Mouse (Mus musculus) heart, embryonic 15.5 days (tissue): ENCODE measurements around the gene Gm17364. TPM values are rescaled to one million over a fixed set of nuclear protein-coding genes. Genes with fewer than 3 reads are reported as not detected.
"Not testable (repeated sequence)": the region's sequence is repeated elsewhere in the genome, so short reads cannot be mapped to it uniquely, and the experiment has no call there.

Experiments used
- ATAC-seq: fragments of 200-750 bp; cut with Nextera tagmentation; replicated peaks from 2 replicates; pipeline ENCODE4 v1.8.0; 2017; ENCODE audit warnings: low read depth, moderate TSS enrichment; ENCODE audit not compliant: insufficient number of reproducible peaks, insufficient read depth, low FRiP score
- H3K27ac ChIP-seq: fragments of 300-500 bp; sonication (generic); 2 replicates; pipeline ENCODE4 v1.5.1; 2015; ENCODE audit warnings: mild to moderate bottlenecking, inconsistent platforms
- H3K27me3 ChIP-seq: fragments of 300-500 bp; sonication (generic); 2 replicates; pipeline ENCODE4 v1.6.1; 2015; ENCODE audit warnings: inconsistent platforms
- H3K36me3 ChIP-seq: fragments of 300-500 bp; sonication (generic); 2 replicates; pipeline ENCODE4 v1.6.1; 2015; ENCODE audit warnings: mild to moderate bottlenecking, inconsistent platforms
- H3K4me1 ChIP-seq: fragments of 300-500 bp; sonication (generic); replicated peaks from 2 replicates; pipeline ENCODE4 v1.6.1; 2015; ENCODE audit warnings: inconsistent platforms
- H3K4me2 ChIP-seq: fragments of 300-500 bp; sonication (generic); 2 replicates; pipeline ENCODE4 v1.6.1; 2015; ENCODE audit warnings: inconsistent platforms, mild to moderate bottlenecking, moderate library complexity
- H3K4me3 ChIP-seq: fragments of 300-500 bp; sonication (generic); 2 replicates; pipeline ENCODE4 v1.5.1; 2015; ENCODE audit warnings: mild to moderate bottlenecking, inconsistent platforms
- H3K9ac ChIP-seq: fragments of 300-500 bp; sonication (generic); 2 replicates; pipeline ENCODE4 v1.6.1; 2015; ENCODE audit warnings: mild to moderate bottlenecking, inconsistent platforms
- H3K9me3 ChIP-seq: fragments of 300-500 bp; sonication (generic); replicated peaks from 2 replicates; pipeline ENCODE4 v1.6.1; 2016; ENCODE audit warnings: inconsistent platforms
- WGBS: fragments of 180-500 bp; shearing (Covaris S2); methylation state at CpG from one replicate; pipeline ENCODE4 v1.1.7; 2015; ENCODE audit warnings: mixed read lengths; 5-methylcytosine and 5-hydroxymethylcytosine counted together
- polyA plus RNA-seq: library from polyadenylated mRNA; unstranded; fragments of >200 nt; fragmentation: Nextera tagmentation; extraction: Ambion mirVana; gene quantifications from 2 replicates; pipeline ENCODE4 v1.2.1, GENCODE M21; 2015

Gm17364 gene
- polyA plus RNA-seq, 1 experiment from 2014 or later: not detected

DNA sequence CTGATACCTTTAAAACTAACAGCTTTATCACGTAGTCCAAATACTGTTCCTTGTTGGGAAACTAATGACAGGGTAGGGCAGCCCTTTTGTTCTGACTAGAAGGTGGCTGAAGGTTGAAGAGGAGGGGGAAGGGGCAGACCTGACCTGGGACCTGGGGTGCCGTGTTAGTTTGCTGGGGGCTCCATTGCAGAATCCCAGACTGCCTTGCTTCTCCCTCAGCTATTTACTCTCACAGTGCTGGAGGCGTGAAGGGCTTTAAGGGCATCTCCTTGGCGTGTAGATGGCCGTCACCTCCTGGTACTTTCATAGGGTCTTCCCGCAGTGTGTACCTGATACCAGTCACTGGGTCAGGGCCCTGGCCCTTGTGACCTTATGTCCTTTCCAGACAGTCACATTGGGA is 21.6 kb downstream of the Gm17364 start:
- Histone ChIP-seq H3K27me3 (no peaks in the 10 kb centered on the region), H3K4me2 (no peak overlapping the region), H3K9me3 (no peaks in the 10 kb centered on the region), H3K4me1 (peaks cover 2% of the 10 kb centered on the region; the same call in 1 of the 2 replicates), H3K36me3 (no peaks in the 10 kb centered on the region), H3K4me3 (no peak overlapping the region), H3K27ac (no peak overlapping the region), H3K9ac (no peak overlapping the region)
- ATAC-seq: no peak
- WGBS: 76% methylated on average over 6 of the region's 6 CpGs

DNA sequence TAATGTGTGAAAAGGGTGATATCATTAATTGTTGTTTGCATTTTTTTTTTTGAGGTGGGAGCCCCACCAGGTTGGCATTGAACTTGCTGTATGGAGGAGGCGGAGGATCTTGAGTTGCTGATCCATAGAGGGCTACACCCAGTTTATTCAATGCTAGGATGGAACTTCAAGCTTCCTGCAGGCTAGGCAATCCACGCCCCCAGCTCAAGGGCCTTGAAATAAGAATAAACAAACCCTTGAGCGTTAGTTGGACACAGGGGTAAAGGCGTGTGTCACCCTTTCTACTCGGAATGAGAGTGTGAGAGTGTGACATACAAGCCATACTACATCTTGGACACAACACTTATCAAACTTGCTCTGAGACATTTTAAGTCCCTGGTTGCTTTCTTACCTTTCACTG is 22.1 kb downstream of the Gm17364 start:
- 72% methylated on average over 5 of the region's 5 CpGs for WGBS
- Histone ChIP-seq H3K27me3 (no peaks in the 10 kb centered on the region), H3K36me3 (no peaks in the 10 kb centered on the region), H3K4me1 (peaks cover 2% of the 10 kb centered on the region; the same call in 1 of the 2 replicates), H3K9me3 (no peaks in the 10 kb centered on the region), H3K4me3 (no peak overlapping the region), H3K27ac (no peak overlapping the region), H3K9ac (no peak overlapping the region), H3K4me2 (no peak overlapping the region)
- ATAC-seq: no peak

DNA sequence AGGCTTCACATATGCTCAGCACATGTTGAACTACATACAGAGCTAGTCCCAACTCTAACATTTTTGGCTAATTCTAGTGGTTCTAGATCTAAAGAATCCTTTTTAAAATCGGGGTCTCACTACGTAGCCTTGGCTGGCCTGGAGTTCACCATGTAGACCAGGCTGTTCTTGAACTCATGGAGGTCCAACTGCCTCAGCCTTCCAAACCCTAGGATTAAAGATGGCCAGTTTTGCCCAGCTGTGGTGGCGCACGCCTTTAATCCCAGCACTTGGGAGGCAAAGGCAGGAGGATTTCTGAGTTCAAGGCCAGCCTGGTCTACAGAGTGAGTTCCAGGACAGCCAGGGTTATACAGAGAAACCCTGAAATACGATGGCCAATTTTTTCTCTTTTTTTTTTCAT is 22.5 kb downstream of the Gm17364 start:
- whole genome bisulfite sequencing: 93% methylated on average over 5 of the region's 5 CpGs
- not testable (repeated sequence) for ATAC-seq, H3K36me3 ChIP-seq, H3K4me3 ChIP-seq, H3K27ac ChIP-seq, H3K9me3 ChIP-seq, H3K9ac ChIP-seq, H3K27me3 ChIP-seq, H3K4me1 ChIP-seq
- peak overlapping the region; percentile 84 for H3K4me2 ChIP-seq

DNA sequence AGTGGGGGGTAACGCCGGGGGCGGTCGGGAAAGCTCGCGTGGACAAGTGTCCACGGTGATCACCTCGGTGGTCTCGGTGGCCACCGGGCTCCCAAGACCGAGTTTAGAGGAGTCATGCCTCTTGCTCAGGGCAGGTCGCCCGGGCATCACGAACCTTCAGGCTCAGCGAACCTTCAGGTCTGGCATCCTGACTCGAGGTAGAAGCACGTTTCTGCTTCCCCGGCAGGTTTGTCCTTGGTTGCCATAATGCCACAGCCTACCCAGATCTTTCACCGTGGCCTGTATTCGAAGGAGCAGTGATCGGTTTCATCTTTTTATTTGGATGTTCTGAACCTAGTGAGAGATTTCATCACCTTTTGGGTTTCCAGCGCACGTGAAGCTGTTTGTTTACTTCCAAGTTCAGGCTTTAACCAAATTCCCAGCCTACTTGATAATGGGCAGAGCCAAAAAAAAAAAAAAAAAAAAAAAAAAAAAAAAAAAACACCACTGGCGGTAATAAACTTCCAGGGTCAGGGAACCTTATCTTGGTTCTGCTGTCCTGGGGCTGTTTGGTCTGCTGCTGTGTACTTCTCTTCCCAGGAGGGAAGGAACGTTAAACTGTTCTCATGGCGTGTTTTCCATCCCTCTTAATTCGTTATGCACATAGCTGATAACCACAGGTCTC is 23.3 kb downstream of the Gm17364 start:
- Histone ChIP-seq H3K27me3 (no peaks in the 10 kb centered on the region), H3K4me1 (peaks cover 2% of the 10 kb centered on the region; the same call in 1 of the 2 replicates), H3K4me3 (peak overlapping the region; percentile 91), H3K36me3 (no peaks in the 10 kb centered on the region), H3K9ac (peak overlapping the region; percentile 89), H3K9me3 (no peaks in the 10 kb centered on the region), H3K27ac (peak overlapping the region; percentile 93), H3K4me2 (peak overlapping the region; percentile 84)
- WGBS: 2% methylated on average over 27 of the region's 27 CpGs
- no peak; the same call in 1 of the 2 replicates for ATAC-seq

DNA sequence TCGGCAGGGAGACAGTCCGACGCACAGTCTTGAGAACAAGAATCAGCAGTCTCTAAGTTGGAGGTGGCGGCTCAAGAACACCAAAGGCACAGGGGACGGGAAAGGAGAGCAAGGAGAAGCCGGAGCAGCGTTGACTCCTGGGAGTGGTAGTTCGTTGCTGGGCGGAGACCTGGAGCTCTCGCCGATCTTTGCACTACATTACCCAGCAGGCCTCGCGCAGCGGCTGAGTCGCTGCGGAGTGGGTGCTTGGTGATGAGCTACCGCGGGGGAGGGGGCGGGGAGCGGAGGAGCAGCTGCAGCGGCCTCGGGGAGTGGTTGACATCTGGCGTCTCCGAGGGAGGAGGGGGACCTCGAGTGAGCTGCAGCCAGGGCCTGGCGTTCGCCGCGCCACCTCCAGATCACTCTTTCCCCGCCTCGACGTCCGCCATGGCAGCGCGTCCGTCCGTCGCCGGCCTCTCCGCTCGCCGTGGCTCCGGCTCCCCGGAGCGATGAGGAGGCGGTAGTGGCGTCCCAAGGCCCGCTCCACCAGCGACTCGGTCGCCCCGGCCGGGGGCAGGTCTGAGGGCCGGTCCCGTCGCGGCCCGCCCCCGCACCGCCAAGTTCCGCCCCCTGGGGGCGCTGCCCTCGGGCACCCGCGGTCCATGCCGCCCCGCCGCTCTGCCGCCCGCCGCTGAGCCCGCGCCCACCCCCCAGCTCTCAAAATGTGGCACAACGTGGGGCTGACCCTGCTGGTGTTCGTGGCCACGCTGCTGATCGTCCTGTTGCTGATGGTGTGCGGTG is 24.0 kb downstream of the Gm17364 start, which contains the start of gene Smim13:
Smim13 (plus strand) TSS at position 307 of the 780 bp plus-strand sequence.
- H3K4me1 ChIP-seq: peaks cover 4% of the 10 kb centered on the region
- WGBS: under 1% methylated on average over 77 of the region's 78 CpGs

DNA sequence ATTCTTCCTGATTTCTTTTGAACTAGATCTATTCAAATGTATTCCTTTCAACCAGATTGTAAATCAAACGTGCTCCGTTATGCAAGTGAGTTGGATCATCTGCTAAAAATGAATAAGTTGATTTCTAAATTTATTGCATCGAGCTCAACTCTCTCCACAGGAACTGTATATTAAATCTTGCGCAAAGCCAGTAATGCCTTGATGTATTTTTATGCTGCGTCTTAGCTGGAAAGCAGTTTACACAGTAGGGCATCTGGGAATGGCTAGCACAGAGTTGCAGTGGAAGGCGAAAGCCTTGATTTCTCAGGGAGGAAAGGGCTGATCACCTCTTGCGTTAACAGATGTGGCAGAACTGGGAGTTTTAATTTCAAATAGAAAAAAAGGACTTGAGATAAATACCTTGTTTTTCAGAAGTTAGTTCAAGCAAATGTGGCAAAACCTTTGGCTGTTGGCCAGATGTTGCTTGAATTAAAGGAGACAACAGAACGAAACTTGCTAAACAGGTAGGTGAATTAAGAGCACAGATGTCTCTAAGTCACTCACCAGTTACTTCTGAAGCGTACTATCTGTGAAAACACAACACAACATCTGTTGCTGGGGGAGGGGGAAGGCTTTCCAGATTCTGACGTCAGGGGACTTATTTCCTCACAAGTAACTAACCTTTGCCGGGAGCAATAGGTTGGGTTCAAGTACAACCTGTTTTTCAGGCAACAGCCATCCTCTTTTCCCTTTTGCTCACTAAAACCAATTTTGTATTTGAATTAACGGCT is 24.8 kb downstream of the Gm17364 start:
- H3K27ac ChIP-seq: peak overlapping the region; percentile 93
- H3K27me3 ChIP-seq: no peaks in the 10 kb centered on the region
- ATAC-seq: no peak
- peak overlapping the region; percentile 91 for H3K4me3 ChIP-seq
- H3K9ac ChIP-seq: peak overlapping the region; percentile 59
- 38% methylated on average over 12 of the region's 12 CpGs for WGBS
- H3K36me3 ChIP-seq: no peaks in the 10 kb centered on the region
- H3K4me2 ChIP-seq: peak overlapping the region; percentile 84
- H3K9me3 ChIP-seq: no peaks in the 10 kb centered on the region
- peaks cover 12% of the 10 kb centered on the region for H3K4me1 ChIP-seq

More for the DNA sequence above, 24.0 kb downstream of the Gm17364 start, which contains the start of gene Smim13:
- H3K9ac ChIP-seq: peak within 1 kb of the TSS; percentile 89
- H3K27me3 ChIP-seq: no peaks in the 10 kb centered on the region
- H3K4me2 ChIP-seq: peak within 1 kb of the TSS; percentile 84
- no peaks in the 10 kb centered on the region for H3K36me3 ChIP-seq
- peak; percentile 98 for ATAC-seq
- H3K9me3 ChIP-seq: no peaks in the 10 kb centered on the region
- H3K27ac ChIP-seq: peak within 1 kb of the TSS; percentile 93
- peak within 1 kb of the TSS; percentile 91 for H3K4me3 ChIP-seq

DNA sequence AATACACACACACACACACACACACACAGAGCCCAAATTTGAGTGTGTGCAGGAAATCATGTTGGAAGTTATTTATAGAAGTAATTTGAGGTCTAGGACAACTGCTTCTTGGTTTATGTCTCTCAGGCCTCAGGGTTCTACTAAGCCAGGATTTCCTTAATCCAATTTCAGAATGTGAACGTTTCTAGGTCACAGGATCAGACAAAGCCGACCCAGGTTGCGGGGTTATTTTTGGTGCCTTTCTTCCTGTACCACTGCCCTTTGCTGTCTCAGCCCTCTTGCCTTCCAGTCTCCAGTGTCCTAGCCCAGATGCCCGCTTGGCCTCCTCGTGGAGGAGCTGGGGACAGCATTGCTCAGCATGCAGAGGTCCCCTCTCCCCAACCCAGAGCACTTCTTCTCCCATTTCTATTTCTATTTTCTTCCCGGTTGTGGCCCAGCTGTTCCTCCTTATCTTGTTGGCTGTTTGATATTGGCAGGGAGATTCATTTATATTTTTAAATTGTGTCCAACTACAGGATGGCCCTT is 29.4 kb downstream of the Gm17364 start:
- peaks cover 11% of the 10 kb centered on the region for H3K4me1 ChIP-seq
- H3K36me3 ChIP-seq: no peaks in the 10 kb centered on the region
- no peak overlapping the region for H3K4me2 ChIP-seq
- 44% methylated on average over 6 of the region's 6 CpGs for WGBS
- no peak for ATAC-seq
- no peak overlapping the region for H3K4me3 ChIP-seq
- H3K9ac ChIP-seq: no peak overlapping the region
- H3K27me3 ChIP-seq: no peaks in the 10 kb centered on the region; the same call in 1 of the 2 replicates
- no peak overlapping the region for H3K27ac ChIP-seq
- H3K9me3 ChIP-seq: no peaks in the 10 kb centered on the region

DNA sequence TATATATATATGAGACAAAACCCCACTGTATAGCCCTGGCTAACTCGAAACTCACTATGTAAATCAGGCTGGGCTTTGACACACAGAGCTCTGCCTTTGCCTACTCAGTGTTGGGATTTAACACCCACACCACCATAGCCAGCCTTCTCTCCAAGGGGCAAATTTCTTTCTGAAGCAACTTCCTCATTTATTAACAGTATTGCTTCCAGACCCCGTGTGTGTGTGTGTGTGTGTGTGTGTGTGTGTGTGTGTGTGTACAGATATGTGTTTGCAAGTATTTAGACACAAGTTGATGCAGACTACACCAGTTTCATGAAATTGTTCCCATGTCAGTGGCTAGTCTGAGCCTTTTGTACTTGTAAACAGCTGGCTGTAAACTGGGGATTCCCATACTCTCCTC is 32.2 kb downstream of the Gm17364 start:
- Histone ChIP-seq H3K9ac (no peak overlapping the region), H3K4me1 (peaks cover 11% of the 10 kb centered on the region), H3K36me3 (no peaks in the 10 kb centered on the region), H3K4me2 (no peak overlapping the region), H3K4me3 (no peak overlapping the region), H3K27ac (no peak overlapping the region), H3K9me3 (no peaks in the 10 kb centered on the region), H3K27me3 (no peaks in the 10 kb centered on the region; the same call in 1 of the 2 replicates)
- no peak for ATAC-seq
- WGBS: 54% methylated on average over 2 of the region's 2 CpGs

DNA sequence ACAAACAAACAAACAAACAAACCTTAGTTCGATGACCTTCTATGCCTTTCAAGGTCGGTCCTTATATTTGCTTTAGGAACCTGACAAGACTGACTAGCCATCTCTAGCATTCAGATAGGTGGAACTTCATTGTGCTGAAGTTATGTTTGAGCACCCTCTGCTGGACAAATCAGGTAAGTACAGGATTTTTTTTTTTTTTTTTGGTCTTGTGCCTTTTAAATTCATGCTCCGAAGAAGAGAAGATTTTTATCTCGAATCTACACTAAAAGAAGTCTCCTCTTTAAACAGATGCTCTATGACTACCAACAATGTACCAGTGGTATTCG is 35.0 kb downstream of the Gm17364 start:
- H3K36me3 ChIP-seq: no peaks in the 10 kb centered on the region
- H3K4me2 ChIP-seq: no peak overlapping the region
- WGBS: 4% methylated on average over 5 of the region's 5 CpGs
- no peak for ATAC-seq
- no peaks in the 10 kb centered on the region for H3K9me3 ChIP-seq
- H3K27ac ChIP-seq: no peak overlapping the region
- no peaks in the 10 kb centered on the region; the same call in 1 of the 2 replicates for H3K27me3 ChIP-seq
- H3K4me3 ChIP-seq: no peak overlapping the region
- H3K9ac ChIP-seq: no peak overlapping the region
- H3K4me1 ChIP-seq: 0 out of 2 replicates have a peak, but pooled peaks cover under 1% of the 10 kb centered on the region

DNA sequence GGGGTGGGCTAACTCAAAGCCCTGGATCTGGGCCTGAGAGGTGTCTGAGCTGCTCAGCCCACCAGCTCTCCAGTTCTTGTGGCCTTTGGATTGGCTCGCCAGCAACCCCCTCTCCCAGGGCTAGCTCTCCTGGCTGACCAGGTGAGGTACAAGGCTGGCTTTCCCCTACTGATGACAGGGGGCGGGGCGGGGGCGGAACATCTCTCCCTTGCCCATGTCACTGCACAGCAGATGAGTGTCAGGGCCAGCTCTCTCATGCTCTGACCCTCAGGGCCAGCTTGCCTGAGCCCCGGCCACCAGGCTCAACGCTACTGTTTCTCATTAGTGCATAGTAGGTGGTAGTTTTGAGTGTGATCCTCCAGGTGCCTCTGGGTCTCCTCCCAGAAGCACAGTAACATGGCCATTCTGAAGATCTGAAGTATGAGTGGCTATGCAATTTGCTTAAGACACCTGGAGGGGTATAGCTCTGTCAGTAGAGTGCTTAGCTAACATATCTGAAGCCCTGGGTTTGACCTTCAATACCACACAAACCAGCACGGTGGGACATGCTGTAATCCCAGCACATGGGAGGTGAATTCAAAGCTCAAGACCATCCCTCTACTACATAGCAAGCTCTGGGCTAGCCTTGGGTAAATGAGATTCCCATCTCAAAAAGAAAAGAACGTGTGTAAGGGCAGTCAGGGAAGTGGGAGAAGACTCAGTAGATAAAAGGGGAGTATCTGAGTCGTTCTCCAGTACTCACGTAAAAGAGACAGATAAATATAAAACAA is 35.6 kb downstream of the Gm17364 start:
- Histone ChIP-seq H3K9ac (no peak overlapping the region), H3K4me3 (no peak overlapping the region), H3K4me2 (no peak overlapping the region), H3K9me3 (no peaks in the 10 kb centered on the region), H3K27ac (no peak overlapping the region), H3K27me3 (no peaks in the 10 kb centered on the region; the same call in 1 of the 2 replicates), H3K4me1 (no peaks in the 10 kb centered on the region), H3K36me3 (no peaks in the 10 kb centered on the region)
- ATAC-seq: no peak
- 68% methylated on average over 10 of the region's 10 CpGs for WGBS
